Mouse (Mus musculus) urinary bladder, postnatal 10 days (tissue): ENCODE measurements at regions not wholly inside any gene's neighbourhood (a gene's known extent, or its start where the extent isn't known, plus 50 kb on each side); places are given as distances from the start of the nearest gene placed in this dataset.

Experiments used
- DNase-seq: peaks from one replicate; pipeline ENCODE4 v3.0.0; 2022; ENCODE audit warnings: low spot score

- DNase-seq: no peak
Observed at GRCm38 (mm10) chr12:29213625-29214024, 314.6 kb upstream of the Myt1l start.

GRCm38 (mm10) chr12:29222099-29222498 is 306.1 kb upstream of the Myt1l start:
- no peak for DNase-seq

GRCm38 (mm10) chr12:29226001-29226400 is 302.2 kb upstream of the Myt1l start:
- DNase-seq: no peak

- DNase-seq: no peak
Observed at GRCm38 (mm10) chr12:29232492-29233447, 295.4 kb upstream of the Myt1l start.

- DNase-seq: no peak
Observed at GRCm38 (mm10) chr12:29236496-29236895, 291.7 kb upstream of the Myt1l start.

- DNase-seq: no peak
Observed at GRCm38 (mm10) chr12:29237516-29237915, 290.7 kb upstream of the Myt1l start.

GRCm38 (mm10) chr12:29239482-29239881 is 288.7 kb upstream of the Myt1l start:
- no peak for DNase-seq

GRCm38 (mm10) chr12:29239975-29240374 is 288.2 kb upstream of the Myt1l start:
- no peak for DNase-seq

GRCm38 (mm10) chr12:29243087-29243486 is 285.1 kb upstream of the Myt1l start:
- DNase-seq: no peak

GRCm38 (mm10) chr12:29246041-29246440 is 282.1 kb upstream of the Myt1l start:
- DNase-seq: no peak

GRCm38 (mm10) chr12:29247356-29247755 is 280.8 kb upstream of the Myt1l start:
- no peak for DNase-seq

GRCm38 (mm10) chr12:29248459-29248858 is 279.7 kb upstream of the Myt1l start:
- no peak for DNase-seq

- no peak for DNase-seq
Observed at GRCm38 (mm10) chr12:29256103-29256502, 272.1 kb upstream of the Myt1l start.

- DNase-seq: no peak
Observed at GRCm38 (mm10) chr12:29257011-29257734, 271.0 kb upstream of the Myt1l start.

GRCm38 (mm10) chr12:29257735-29258547 is 270.2 kb upstream of the Myt1l start:
- DNase-seq: no peak

GRCm38 (mm10) chr12:29258548-29258874 is 269.7 kb upstream of the Myt1l start:
- DNase-seq: no peak

- no peak for DNase-seq
Observed at GRCm38 (mm10) chr12:29258966-29259365, 269.2 kb upstream of the Myt1l start.

GRCm38 (mm10) chr12:29274166-29274565 is 254.0 kb upstream of the Myt1l start:
- no peak for DNase-seq

GRCm38 (mm10) chr12:29275676-29276075 is 252.5 kb upstream of the Myt1l start:
- no peak for DNase-seq

GRCm38 (mm10) chr12:29279631-29280080 is 248.5 kb upstream of the Myt1l start:
- DNase-seq: no peak

GRCm38 (mm10) chr12:29280081-29280788 is 247.9 kb upstream of the Myt1l start:
- DNase-seq: no peak
